Mouse (Mus musculus) thymus, postnatal 25 days (tissue): ENCODE results near the gene Cdk9.

ENCODE experiments used
- DNase-seq: peaks from one replicate; pipeline ENCODE4 v3.0.0; 2022

Cdk9 gene

GRCm38 (mm10) chr2:32671907-32672595, 40.8 kb downstream of the Cdk9 start:
- no peak for DNase-seq

- DNase-seq: no peak
Measured at GRCm38 (mm10) chr2:32671147-32671546, 41.7 kb downstream of the Cdk9 start.

- no peak for DNase-seq
Measured at GRCm38 (mm10) chr2:32669876-32670275, 43.0 kb downstream of the Cdk9 start.

GRCm38 (mm10) chr2:32668176-32668575, 44.7 kb downstream of the Cdk9 start:
- no peak for DNase-seq

GRCm38 (mm10) chr2:32667775-32668174, 45.1 kb downstream of the Cdk9 start:
- no peak for DNase-seq

GRCm38 (mm10) chr2:32665853-32666252, 47.0 kb downstream of the Cdk9 start:
- DNase-seq: no peak

- DNase-seq: no peak
Measured at GRCm38 (mm10) chr2:32665345-32665744, 47.5 kb downstream of the Cdk9 start.

- no peak for DNase-seq
Measured at GRCm38 (mm10) chr2:32662291-32662690, 50.6 kb downstream of the Cdk9 start.

- no peak for DNase-seq
Measured at GRCm38 (mm10) chr2:32661509-32662107, 51.3 kb downstream of the Cdk9 start.

- DNase-seq: no peak
Measured at GRCm38 (mm10) chr2:32658873-32659272, 54.0 kb downstream of the Cdk9 start.

- no peak for DNase-seq
Measured at GRCm38 (mm10) chr2:32655826-32656225, 57.0 kb downstream of the Cdk9 start.
